Mouse (Mus musculus) spleen, postnatal 14 days (tissue): ENCODE measurements at regions not wholly inside any gene's neighbourhood (a gene's known extent, or its start where the extent isn't known, plus 50 kb on each side); places are given as distances from the start of the nearest gene placed in this dataset.
A peak's percentile ranks its signal among the peaks of the same experiment; 100 is the strongest.

Experiments used
- DNase-seq, 2 experiments: peaks; one replicate each; pipeline ENCODE4 v3.0.0; 2021 to 2022; ENCODE audit warnings: low spot score in 2 of 2

GRCm38 (mm10) chr19:16075512-16076086, 57.0 kb upstream of the Gnaq start:
- no peak for DNase-seq

GRCm38 (mm10) chr19:16075026-16075425, 57.6 kb upstream of the Gnaq start:
- DNase-seq = no peak

- DNase-seq = no peak
Observed at GRCm38 (mm10) chr19:16067314-16067713, 65.3 kb upstream of the Gnaq start.

GRCm38 (mm10) chr19:16064911-16065310, 67.7 kb upstream of the Gnaq start:
- no peak for DNase-seq

- peak in 1 of 2 experiments; percentile 57 for DNase-seq
Observed at GRCm38 (mm10) chr19:16063916-16064580, 68.6 kb upstream of the Gnaq start.

GRCm38 (mm10) chr19:16063533-16063915, 69.1 kb upstream of the Gnaq start:
- DNase-seq = no peak

- no peak for DNase-seq
Observed at GRCm38 (mm10) chr19:16061821-16062220, 70.8 kb upstream of the Gnaq start.

GRCm38 (mm10) chr19:16059026-16059425, 73.6 kb upstream of the Gnaq start:
- no peak for DNase-seq

GRCm38 (mm10) chr19:16050220-16051055, 65.6 kb upstream of the Cep78 start:
- DNase-seq = no peak

- no peak for DNase-seq
Observed at GRCm38 (mm10) chr19:16049646-16050045, 64.9 kb upstream of the Cep78 start.

- DNase-seq = no peak
Observed at GRCm38 (mm10) chr19:16046977-16047376, 62.2 kb upstream of the Cep78 start.

- no peak for DNase-seq
Observed at GRCm38 (mm10) chr19:16045261-16045660, 60.5 kb upstream of the Cep78 start.

- no peak for DNase-seq
Observed at GRCm38 (mm10) chr19:16044169-16044568, 59.4 kb upstream of the Cep78 start.

- no peak for DNase-seq
Observed at GRCm38 (mm10) chr19:16043007-16043406, 58.2 kb upstream of the Cep78 start.

GRCm38 (mm10) chr19:16041891-16042290, 57.1 kb upstream of the Cep78 start:
- DNase-seq = no peak

GRCm38 (mm10) chr19:16037806-16038205, 53.0 kb upstream of the Cep78 start:
- DNase-seq = no peak
